Mouse (Mus musculus) lung, postnatal 0 days (tissue): ENCODE results near the gene Serpini2. TPM values are rescaled to one million over a fixed set of nuclear protein-coding genes. Genes with fewer than 3 reads are reported as not detected.
"Not testable (repeated sequence)": the region's sequence is repeated elsewhere in the genome, so short reads cannot be mapped to it uniquely, and the experiment has no call there.

Source experiments
- ATAC-seq: fragments of 200-750 bp; cut with Nextera tagmentation; 2 replicates; pipeline ENCODE4 v1.8.0; 2017; ENCODE audit warnings: moderate library complexity
- DNase-seq: peaks from one replicate; pipeline ENCODE4 v3.0.0-alpha.2; 2016; ENCODE audit warnings: low spot score
- H3K27ac ChIP-seq: fragments of 300-500 bp; sonication (generic); 2 replicates; pipeline ENCODE4 v1.5.1; 2014; ENCODE audit warnings: antibody characterized with exemption, mild to moderate bottlenecking, low read length, mixed read lengths
- H3K27me3 ChIP-seq: fragments of 300-500 bp; sonication (generic); replicated peaks from 2 replicates; pipeline ENCODE4 v1.6.1; 2014; ENCODE audit warnings: low read length, mixed read lengths; ENCODE audit not compliant: insufficient read depth
- H3K36me3 ChIP-seq: fragments of 300-500 bp; sonication (generic); 2 replicates; pipeline ENCODE4 v1.6.1; 2014; ENCODE audit warnings: low read length, mixed read lengths; ENCODE audit not compliant: insufficient read depth
- H3K4me1 ChIP-seq: fragments of 300-500 bp; sonication (generic); 2 replicates; pipeline ENCODE4 v1.6.1; 2014; ENCODE audit warnings: antibody characterized with exemption, low read depth, low read length, mixed read lengths; ENCODE audit not compliant: insufficient read depth
- H3K4me2 ChIP-seq: fragments of 300-500 bp; sonication (generic); replicated peaks from 2 replicates; pipeline ENCODE4 v1.6.1; 2014; ENCODE audit warnings: low read depth, mild to moderate bottlenecking, low read length, moderate library complexity, mixed read lengths
- H3K4me3 ChIP-seq: fragments of 300-500 bp; sonication (generic); 2 replicates; pipeline ENCODE4 v1.5.1; 2014; ENCODE audit warnings: low read depth, low read length
- H3K9ac ChIP-seq: fragments of 300-500 bp; sonication (generic); replicated peaks from 2 replicates; pipeline ENCODE4 v1.6.1; 2014; ENCODE audit warnings: low read depth, mild to moderate bottlenecking
- H3K9me3 ChIP-seq: fragments of 300-500 bp; sonication (generic); 2 replicates; pipeline ENCODE4 v1.6.1; 2016; ENCODE audit warnings: low read length, mixed read lengths
- CTCF ChIP-seq: IDR thresholded peaks from 2 replicates; pipeline ENCODE4 v1.5.1; 2016; ENCODE audit warnings: antibody characterized with exemption, mild to moderate bottlenecking
- EP300 ChIP-seq: IDR thresholded peaks from 2 replicates; pipeline ENCODE4 v1.6.1; 2016; ENCODE audit warnings: antibody characterized with exemption, mild to moderate bottlenecking, control low read depth
- WGBS: fragments of 180-500 bp; shearing (Covaris S2); extraction: QIAGEN DNeasy Blood & Tissue Kit; methylation state at CpG from one replicate; pipeline ENCODE4 v1.1.7; 2014; 5-methylcytosine and 5-hydroxymethylcytosine counted together
- polyA plus RNA-seq: library from polyadenylated mRNA; unstranded; fragments of >200 nt; fragmentation: Nextera tagmentation; extraction: Ambion mirVana; gene quantifications from 2 replicates; pipeline ENCODE4 v1.2.1, GENCODE M21; 2015

Serpini2 gene
- not detected in 2 replicates for polyA plus RNA-seq

DNA sequence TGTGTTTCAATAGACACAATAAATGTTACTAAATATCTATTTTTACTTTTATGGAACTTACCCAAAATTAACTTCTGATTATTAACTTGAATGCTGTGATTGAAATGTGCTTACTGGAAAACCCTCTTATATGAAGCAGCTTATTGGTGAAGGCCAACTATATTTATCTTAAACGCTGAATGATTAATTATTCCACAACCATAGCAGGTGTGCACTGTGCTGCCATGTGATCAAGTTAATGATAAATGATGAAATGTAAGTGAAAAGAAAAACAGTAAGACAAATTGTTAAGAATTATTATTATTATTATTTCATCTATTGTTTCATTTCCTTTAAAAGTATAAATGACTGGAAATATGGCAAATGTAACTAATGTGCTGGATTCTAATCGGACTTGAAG, at the start of gene Serpini2:
Serpini2 (minus strand) TSS at position 101 of the 400 bp plus-strand sequence.
- H3K9ac ChIP-seq, result no peak within 1 kb of the TSS
- no peaks in the 10 kb centered on the region for H3K27me3 ChIP-seq
- H3K4me3 ChIP-seq, result no peak within 1 kb of the TSS
- H3K4me2 ChIP-seq, result no peak within 1 kb of the TSS
- DNase-seq (no peak), ATAC-seq (no peak)
- no peaks in the 10 kb centered on the region for H3K36me3 ChIP-seq
- TF ChIP-seq EP300 (no peak), CTCF (no peak)
- H3K27ac ChIP-seq, result no peak within 1 kb of the TSS
- WGBS, result 71% methylated on average over 2 of the region's 2 CpGs
- H3K9me3 ChIP-seq, result no peaks in the 10 kb centered on the region
- no peaks in the 10 kb centered on the region for H3K4me1 ChIP-seq

DNA sequence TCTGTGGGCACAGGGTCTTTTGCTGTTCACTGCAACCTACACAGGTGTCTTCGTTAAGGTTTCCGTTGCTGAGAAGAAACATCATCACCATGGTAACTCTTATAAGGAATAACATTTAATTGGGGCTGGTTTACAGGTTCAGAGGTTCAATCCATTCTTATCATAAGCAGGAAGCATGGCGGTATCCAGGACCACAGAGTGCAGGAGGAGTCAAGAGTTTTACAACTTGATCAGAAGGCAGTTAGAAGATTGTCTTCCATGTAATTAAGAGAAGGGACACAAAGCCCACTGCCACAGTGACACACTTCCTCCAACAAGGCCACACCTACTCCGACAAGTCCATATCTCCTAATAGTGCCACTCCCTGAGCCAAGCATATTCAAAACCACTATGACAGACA, 39.0 kb upstream of the Serpini2 start:
- ATAC-seq, result no peak
- 81% methylated on average over 4 of the region's 4 CpGs for WGBS
- no peak for DNase-seq
- Histone ChIP-seq H3K9me3 (no peaks in the 10 kb centered on the region), H3K9ac (no peak overlapping the region), H3K4me3 (no peak overlapping the region), H3K27ac (no peak overlapping the region), H3K27me3 (no peaks in the 10 kb centered on the region), H3K36me3 (no peaks in the 10 kb centered on the region), H3K4me1 (no peaks in the 10 kb centered on the region), H3K4me2 (no peak overlapping the region)
- no peak for TF ChIP-seq EP300
- TF ChIP-seq CTCF, result no peak

DNA sequence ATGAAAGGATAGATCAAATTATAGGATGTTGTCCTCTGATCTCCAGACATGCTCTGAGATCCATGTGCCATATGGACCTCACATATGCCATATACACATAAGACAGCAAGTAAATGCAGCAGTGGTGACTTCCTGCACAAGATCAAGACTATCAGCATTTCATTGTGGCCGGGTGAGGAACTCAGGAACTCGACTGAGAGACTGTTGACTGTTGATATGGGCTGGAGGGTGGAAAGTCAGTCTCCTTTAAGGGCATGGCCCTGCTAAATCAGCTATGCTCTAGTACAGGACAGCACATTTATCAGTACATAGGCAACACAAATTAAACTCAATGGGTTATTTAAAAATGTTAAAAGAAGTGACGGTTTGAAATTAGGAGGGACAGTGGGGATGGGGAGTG, 38.4 kb upstream of the Serpini2 start:
- WGBS, result 56% methylated on average over 3 of the region's 3 CpGs
- no peaks in the 10 kb centered on the region for H3K27me3 ChIP-seq
- H3K27ac ChIP-seq, result no peak overlapping the region
- H3K9me3 ChIP-seq, result no peaks in the 10 kb centered on the region
- TF ChIP-seq CTCF (no peak), EP300 (no peak)
- DNase-seq (no peak), ATAC-seq (no peak)
- H3K9ac ChIP-seq, result no peak overlapping the region
- H3K4me1 ChIP-seq, result no peaks in the 10 kb centered on the region
- H3K4me3 ChIP-seq, result no peak overlapping the region
- no peak overlapping the region for H3K4me2 ChIP-seq
- H3K36me3 ChIP-seq, result no peaks in the 10 kb centered on the region

DNA sequence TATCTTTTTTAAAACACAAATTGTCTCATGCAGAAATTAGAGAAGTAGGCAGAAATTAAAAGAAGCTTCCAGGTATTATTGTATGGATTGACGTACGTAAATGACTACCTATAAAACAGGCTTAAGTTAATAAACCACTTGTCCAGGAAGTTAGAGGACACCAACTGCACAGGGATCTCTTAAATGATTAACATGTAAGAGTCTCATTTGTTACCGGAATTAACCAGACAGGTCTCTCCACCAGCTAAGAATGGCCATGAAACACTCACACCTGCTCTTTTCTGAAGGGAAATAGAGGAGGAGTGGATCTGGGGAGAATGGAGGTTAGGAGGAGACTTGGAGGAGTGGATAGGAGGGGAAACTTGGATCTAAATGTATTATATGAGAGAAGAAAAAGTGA, 35.7 kb upstream of the Serpini2 start:
- Histone ChIP-seq H3K27me3 (no peaks in the 10 kb centered on the region), H3K4me3 (no peak overlapping the region), H3K4me1 (no peaks in the 10 kb centered on the region), H3K27ac (no peak overlapping the region), H3K9me3 (no peaks in the 10 kb centered on the region), H3K9ac (no peak overlapping the region), H3K4me2 (no peak overlapping the region), H3K36me3 (no peaks in the 10 kb centered on the region)
- no peak for ATAC-seq
- TF ChIP-seq CTCF (no peak), EP300 (no peak)
- 79% methylated on average over 3 of the region's 3 CpGs for WGBS
- no peak for DNase-seq

DNA sequence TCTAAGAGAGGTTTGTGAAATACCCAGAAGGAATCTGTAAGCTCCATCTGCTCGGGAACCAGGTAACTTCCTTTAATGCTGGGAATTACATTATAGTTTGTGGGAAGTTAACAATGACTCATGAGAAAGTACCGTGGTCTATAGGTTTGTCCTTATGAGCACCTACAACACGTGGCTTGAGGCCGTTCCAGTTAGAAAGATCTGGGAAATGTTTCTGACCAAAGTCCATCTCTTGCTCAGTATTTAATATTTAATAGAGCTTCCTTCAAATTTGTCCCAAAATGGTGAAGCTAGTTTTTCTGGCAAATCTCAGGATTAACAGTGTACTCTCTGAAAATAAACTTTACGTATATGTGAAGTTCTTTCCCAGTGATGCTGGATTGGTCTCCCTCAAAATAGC, 34.7 kb upstream of the Serpini2 start:
- TF ChIP-seq EP300 (no peak), CTCF (no peak)
- Histone ChIP-seq H3K27me3 (no peaks in the 10 kb centered on the region), H3K4me2 (no peak overlapping the region), H3K4me1 (no peaks in the 10 kb centered on the region), H3K27ac (no peak overlapping the region), H3K36me3 (no peaks in the 10 kb centered on the region), H3K4me3 (no peak overlapping the region), H3K9ac (no peak overlapping the region), H3K9me3 (no peaks in the 10 kb centered on the region)
- 86% methylated on average over 5 of the region's 5 CpGs for WGBS
- no peak for DNase-seq
- ATAC-seq, result no peak

DNA sequence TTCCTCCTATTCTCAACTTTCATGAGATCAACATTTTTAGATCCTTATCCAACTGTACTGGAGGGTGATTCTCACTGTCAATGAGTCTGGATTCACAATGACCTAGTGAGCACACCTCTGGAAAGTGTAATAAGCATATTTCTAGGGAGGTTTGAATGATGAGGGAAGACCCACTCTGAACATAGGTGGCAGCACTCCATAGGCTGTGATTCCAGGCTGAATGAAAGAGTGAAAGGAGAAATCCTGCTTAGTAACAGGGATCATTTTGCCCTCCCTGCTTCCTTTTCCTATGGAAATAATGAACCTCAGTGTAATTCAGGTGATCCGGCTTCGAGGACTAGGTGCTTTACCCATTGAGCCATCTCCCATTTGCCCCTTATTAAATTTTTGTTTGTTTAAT, 31.2 kb upstream of the Serpini2 start:
- Histone ChIP-seq H3K9me3 (no peaks in the 10 kb centered on the region), H3K27me3 (no peaks in the 10 kb centered on the region), H3K36me3 (no peaks in the 10 kb centered on the region), H3K27ac (no peak overlapping the region), H3K4me2 (no peak overlapping the region), H3K9ac (no peak overlapping the region), H3K4me1 (no peaks in the 10 kb centered on the region), H3K4me3 (no peak overlapping the region)
- TF ChIP-seq CTCF (no peak), EP300 (no peak)
- ATAC-seq, result no peak
- WGBS, result 91% methylated on average over 2 of the region's 2 CpGs
- DNase-seq, result no peak

DNA sequence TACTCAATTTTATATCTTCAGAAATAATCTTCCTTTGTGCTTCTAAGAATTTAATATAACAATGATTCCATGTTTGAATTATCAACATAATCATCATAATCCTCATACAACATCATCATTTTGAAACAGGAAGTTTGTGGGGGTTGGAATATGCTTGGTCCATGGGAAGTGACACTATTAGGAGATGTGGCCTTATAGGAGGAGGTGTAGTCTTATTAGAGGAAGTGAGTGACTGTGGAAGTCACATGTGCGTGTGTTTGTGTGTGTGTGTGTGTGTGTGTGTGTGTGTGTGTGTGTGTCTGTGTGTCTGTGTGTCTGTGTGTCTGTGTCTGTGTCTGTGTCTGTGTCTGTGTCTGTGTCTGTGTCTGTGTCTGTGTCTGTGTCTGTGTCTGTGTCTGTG, 29.6 kb upstream of the Serpini2 start:
- DNase-seq, result peak; percentile 9
- not testable (repeated sequence) for H3K36me3 ChIP-seq, H3K4me3 ChIP-seq, H3K4me1 ChIP-seq, H3K27ac ChIP-seq, H3K27me3 ChIP-seq, H3K9ac ChIP-seq, H3K4me2 ChIP-seq, ATAC-seq, H3K9me3 ChIP-seq
- WGBS, result 73% methylated on average over 1 of the region's 1 CpGs
